Mouse (Mus musculus) layer of hippocampus, adult 2 months (tissue): ENCODE measurements around the gene Mtif2. TPM values are rescaled to one million over a fixed set of nuclear protein-coding genes. Genes with fewer than 3 reads are reported as not detected.

Experiments
- DNase-seq, 2 experiments: peaks; one replicate each; pipeline ENCODE4 v3.0.0; 2022; ENCODE audit warnings: low spot score in 2 of 2
- H3K27ac ChIP-seq: fragments of 200-600 bp; 2 replicates; pipeline ENCODE4 v1.8.1; 2022
- H3K4me3 ChIP-seq: fragments of 200-600 bp; 2 replicates; pipeline ENCODE4 v1.8.1; 2022; ENCODE audit warnings: mild to moderate bottlenecking
- CTCF ChIP-seq: fragments of 200-600 bp; conservative IDR thresholded peaks from 2 replicates; pipeline ENCODE4 v1.8.1; 2022; ENCODE audit warnings: antibody characterized with exemption, mild to moderate bottlenecking, moderate library complexity
- long read RNA-seq, 2 experiments: library from polyadenylated mRNA; stranded (forward); transcript quantifications; one replicate each; pipeline ENCODE4 v2.0.0; 2021; ENCODE audit warnings: borderline mapping rate in 2 of 2
- total RNA-seq, 2 experiments: library from RNA; stranded (reverse); gene quantifications; 2 replicates each; pipeline ENCODE4 v1.2.3; 2021

Gene Mtif2
- 10 to 100 TPM; 37.1 to 38.9 TPM for total RNA-seq
- long read RNA-seq, experiment 1, transcript Mtif2-202 (14 exons, 2,741 nt): major isoform, 10 of 23 reads
- long read RNA-seq, experiment 1, partial matches to known transcripts: 10 of 23 reads
- long read RNA-seq, experiment 1, other reads (novel, unspliced or antisense): 3 of 23 reads
- long read RNA-seq, experiment 2, transcript Mtif2-202 (14 exons, 2,741 nt): major isoform, 5 of 16 reads
- long read RNA-seq, experiment 2, partial matches to known transcripts: 3 of 16 reads
- long read RNA-seq, experiment 2, other reads (novel, unspliced or antisense): 7 of 16 reads

DNA sequence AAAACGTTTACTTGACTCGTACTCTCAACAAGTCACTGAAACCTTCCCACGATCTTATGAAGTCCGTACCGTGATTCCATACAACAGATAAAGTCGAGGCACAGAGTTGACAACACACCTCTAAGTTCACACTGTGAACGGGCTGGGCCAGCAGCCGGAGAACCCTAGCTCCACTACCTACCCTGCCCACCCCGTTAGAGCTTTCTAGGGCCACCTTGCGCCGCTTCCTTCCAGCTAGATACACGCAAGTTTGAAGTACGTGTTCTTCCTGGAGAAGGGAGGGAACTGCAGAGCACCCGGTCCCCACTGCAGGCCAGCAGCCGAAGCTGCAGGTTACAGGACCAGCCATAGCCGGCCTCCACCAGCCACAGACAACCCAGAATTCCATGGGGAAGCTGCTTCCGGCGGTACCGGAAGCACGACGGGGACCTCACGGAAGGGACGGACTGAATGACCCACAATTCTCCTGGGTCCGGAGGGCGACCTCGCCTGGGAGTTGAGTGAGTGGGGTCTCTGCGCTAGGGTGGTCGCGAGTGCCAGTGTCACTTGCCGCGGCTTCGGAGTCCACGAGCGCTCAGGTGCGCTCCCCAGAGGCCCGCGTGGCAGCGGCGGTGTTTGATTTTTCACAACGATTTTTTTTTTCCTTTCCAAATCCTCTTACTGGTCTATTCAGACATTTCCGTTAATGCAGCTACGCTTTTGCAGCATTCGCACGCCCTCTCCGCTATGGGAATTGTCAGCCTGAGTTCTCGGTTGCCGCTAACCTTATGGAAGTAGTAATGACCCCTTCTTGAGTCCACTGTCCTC lies at the start of gene Mtif2:
TSS of gene Mtif2 (plus strand) at position 421 of the 807 bp plus-strand sequence.
- Histone ChIP-seq H3K27ac (peak within 1 kb of the TSS; percentile 96), H3K4me3 (peak within 1 kb of the TSS; percentile 99)
- peak; percentile 77 to 79 for DNase-seq
- TF ChIP-seq CTCF: peak; percentile 41

DNA sequence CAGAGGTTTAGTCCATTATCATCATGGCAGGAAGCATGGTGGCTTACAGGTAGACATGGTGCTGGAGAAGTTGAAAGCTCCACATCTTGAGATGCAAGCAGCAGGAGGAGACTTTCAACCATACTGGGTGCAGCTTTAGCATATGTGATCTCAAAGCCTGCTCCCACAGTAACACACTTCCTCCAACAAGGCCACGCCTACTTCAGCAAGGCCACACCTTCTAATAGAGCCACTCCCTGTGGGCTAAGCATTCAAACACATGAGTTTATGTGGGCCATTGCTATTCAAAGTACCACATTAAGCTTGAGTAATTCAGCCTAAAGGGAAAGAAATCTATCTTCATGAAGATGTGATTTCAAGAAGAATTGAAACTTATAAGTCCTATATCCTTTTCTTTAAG lies 33.1 kb upstream of the Mtif2 start:
- no peak for TF ChIP-seq CTCF
- Histone ChIP-seq H3K4me3 (no peak overlapping the region), H3K27ac (no peak overlapping the region)
- DNase-seq: no peak

DNA sequence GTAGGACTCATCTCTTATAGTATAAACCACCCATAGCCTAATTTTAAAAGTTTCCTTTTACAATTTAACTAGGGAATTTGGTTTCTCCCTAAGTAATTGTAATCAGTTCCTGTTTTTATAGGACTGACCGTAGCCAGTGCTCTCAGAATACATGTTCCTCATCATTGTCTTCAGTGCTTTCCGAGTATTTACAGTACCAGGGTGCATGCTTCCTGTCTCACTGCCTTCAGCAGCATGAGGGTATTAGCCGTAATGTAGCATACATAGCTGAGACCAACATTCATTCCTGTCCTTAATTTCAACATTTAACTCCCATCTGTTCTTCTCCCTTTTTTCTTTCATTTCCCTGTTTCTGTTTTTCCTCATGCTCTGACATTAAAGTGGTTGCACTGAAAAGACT lies 29.2 kb upstream of the Mtif2 start:
- no peak for DNase-seq
- Histone ChIP-seq H3K4me3 (no peak overlapping the region), H3K27ac (no peak overlapping the region)
- TF ChIP-seq CTCF: no peak

DNA sequence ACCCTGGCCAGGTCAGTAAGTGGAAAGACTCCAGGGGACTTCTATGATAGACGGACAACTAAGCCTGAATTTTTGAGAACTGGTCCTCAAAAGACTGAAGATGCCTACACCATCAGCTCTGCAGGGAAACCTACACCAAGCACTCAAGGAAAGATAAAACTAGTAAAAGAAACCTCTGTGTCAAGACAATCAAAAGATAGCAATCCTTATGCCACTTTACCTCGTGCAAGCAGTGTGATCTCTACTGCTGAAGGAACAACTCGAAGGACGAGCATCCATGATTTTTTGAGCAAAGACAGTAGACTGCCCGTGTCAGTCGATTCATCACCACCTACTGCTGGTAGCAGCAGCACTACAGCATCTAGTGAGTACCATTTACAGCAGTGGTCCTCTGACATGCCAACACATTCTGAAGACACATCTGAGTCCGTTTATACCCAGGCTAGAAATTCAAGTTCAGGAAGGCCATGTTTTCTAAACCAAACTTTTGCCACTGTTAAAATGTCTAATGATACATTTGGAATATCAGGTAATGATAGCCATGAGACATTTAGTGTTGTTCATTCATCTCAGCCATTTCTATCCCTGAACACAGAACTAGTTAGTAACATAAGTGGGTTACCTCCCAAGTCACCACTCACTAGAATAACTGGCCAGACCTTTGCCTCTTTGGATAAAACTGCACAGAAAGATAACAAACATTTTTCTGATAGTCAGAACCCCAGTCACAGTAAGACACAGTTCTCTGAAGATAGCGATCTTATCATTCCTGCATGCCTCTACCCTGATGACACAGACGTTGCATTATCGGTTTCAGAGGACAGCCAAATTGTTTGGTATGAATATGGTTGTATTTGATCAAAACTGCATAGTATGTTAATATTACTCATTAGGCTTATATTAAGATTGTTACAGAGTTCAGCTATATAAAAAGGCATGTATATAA lies 22.0 kb upstream of the Mtif2 start:
- Histone ChIP-seq H3K4me3 (no peak overlapping the region), H3K27ac (no peak overlapping the region)
- TF ChIP-seq CTCF: no peak
- DNase-seq: no peak

DNA sequence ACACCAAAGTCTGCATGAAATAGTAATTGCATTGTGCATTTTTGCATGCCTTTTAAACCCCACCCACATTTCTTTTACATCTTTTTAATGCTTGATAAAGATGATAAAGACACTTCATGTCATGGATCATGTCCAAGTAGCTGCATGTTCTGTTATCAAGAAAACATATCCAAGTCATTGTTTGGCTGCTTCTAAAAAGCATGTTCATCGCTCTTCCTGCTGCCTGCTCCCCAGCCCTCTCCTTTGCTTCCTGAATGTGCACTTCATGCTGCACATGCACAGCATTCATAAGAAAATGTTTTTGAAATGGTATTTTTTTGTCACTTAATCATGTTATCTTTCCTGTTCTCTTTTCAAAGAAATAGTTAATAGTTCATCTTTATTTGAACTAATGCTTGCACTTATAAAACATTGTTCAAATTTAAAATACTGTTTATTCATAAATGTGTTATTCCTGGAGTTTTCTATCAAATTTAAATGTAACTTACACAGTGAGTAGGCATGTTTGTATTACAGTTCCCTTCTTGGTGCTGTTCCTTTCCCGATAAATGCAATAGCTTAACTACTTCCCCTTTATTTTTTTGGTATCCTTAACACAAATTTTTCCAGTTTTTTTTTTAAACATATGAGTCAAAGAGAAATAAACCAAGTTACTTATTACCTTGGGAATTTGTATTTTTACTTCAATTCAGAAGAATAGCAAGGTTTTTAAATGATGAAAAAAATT lies 21.1 kb upstream of the Mtif2 start:
- TF ChIP-seq CTCF: no peak
- Histone ChIP-seq H3K27ac (no peak overlapping the region), H3K4me3 (no peak overlapping the region)
- no peak for DNase-seq

DNA sequence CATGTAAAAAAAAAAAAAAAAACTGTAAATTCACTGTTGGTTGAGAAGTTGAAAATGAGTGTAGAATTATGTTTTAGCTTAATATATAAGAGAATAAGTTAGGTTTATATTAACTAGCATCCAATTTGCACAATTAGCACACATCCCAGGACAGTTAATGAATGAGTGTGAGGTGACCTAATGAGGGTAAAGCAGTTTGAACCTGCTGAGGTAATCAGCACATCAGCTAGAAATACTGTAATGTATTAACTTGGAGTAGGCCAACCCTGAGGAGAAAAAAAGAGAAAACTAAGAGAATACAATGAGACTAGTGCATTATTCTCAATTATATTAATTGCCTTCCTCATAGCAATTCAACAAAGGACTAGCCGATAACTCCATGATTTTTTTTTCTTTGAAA lies 16.8 kb upstream of the Mtif2 start:
- Histone ChIP-seq H3K27ac (no peak overlapping the region), H3K4me3 (no peak overlapping the region)
- no peak for TF ChIP-seq CTCF
- no peak for DNase-seq

DNA sequence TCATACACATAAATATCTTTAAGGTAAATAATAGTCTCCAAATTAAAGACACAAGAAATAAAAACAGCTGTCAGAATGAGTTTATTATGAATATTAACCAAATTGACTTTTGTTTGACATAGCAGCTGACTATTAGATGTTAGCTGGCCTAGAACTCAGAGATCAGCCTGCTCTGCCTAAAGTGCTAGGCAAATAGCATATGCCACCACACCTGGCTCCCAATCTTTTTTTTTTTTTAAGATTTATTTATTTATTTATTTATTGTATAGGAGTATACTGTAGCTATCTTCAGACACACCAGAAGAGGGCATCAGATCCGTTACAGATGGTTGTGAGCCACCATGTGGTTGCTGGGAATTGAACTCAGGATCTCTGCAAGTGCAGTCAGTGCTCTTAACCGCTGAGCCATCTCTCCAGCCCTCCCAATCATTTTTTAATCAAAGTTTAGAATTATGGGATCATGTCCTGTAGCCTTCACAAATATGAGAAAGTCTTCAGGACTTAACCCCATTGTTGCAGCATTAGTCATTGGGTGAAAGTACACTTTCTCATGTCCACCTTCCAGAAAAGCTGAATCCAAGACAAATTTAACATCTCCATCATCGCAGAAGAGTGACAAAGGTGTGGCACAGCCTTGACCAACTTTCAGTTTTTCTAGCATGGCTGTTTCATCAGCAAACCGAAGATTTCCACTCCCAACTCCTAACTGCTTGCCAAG lies 13.2 kb upstream of the Mtif2 start:
- TF ChIP-seq CTCF: peak; percentile 52
- DNase-seq: no peak
- H3K4me3 ChIP-seq: no peak overlapping the region
- no peak overlapping the region for H3K27ac ChIP-seq

DNA sequence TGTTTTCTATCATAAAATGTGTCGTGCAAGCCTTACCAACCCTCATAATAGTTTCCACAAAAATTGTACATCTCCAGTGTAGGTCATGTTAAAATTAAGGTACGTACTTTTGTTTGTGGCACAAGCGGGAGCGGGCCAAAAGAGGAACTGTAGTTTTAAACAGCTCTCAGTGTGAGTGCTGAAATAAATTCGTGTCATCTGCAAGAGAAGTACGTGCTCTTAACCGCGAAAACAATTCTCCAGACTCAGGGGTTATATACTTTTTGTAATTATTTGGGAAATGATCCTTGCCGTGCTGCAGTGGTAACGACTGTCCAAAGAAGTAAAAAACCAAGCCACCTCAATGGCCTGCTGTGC lies 11.9 kb upstream of the Mtif2 start:
- peak overlapping the region; percentile 65 for H3K4me3 ChIP-seq
- DNase-seq: no peak
- TF ChIP-seq CTCF: no peak
- peak overlapping the region; percentile 72; the same call in 1 of the 2 replicates for H3K27ac ChIP-seq

DNA sequence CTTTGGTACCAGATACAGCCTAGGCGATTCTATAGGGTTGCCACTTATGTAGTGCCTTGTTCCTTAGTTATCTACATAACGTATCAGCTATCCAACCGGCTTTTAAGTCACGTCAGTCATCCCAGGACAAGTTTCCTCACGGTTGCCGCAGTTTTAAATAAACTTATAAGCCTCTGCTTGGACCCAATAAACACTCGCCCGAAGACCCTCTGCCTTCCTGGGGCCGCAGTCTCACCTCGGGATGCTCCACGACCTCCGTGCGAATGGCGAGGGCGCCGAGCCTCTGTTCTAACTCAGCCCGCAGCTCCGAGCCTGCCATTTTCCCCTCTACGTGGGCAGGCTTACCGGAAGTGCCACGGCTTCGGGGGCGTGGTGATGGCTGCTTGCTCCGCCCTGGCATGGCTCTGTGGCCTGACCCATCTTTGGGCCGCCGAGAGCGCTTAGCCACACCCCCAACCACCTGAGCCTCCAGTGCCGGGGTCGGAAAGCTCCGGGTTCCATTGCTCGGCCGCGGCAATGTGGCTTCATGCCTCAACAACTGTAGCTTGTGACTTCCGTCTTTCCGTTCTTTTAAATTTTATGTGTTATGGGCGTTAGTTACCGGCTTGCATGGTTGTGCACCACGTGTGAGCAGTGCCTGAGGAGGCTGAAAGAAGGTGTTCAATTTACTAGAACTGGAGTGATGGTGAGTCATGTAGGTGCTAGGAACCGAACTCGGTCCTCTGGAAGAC lies 11.4 kb upstream of the Mtif2 start, which contains the start of gene Prorsd1:
TSS of gene Prorsd1 (minus strand) at position 352 of the 731 bp plus-strand sequence.
- Histone ChIP-seq H3K4me3 (peak within 1 kb of the TSS; percentile 65), H3K27ac (peak within 1 kb of the TSS; percentile 72)
- peak; percentile 74 to 76 for DNase-seq
- TF ChIP-seq CTCF: no peak

DNA sequence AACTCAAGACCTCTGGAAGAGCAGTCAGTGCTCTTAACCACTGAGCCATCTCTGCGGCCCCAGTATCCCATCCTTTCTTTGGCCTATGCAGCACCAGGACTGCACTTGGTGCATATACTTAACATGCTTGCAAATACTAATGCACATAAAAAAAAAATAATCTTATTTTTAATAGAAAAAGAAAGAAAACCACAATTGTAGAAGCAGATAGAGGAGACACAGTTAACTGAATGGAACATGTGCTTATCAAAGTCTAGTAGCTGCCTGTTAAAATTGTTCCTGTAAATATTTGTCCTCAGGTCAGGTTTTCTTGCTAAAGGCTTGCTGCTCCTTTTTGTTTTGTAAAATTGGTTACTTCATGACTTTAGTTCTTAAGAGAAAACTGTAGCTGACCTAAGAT lies 12.0 kb downstream of the Mtif2 start:
- no peak overlapping the region for H3K27ac ChIP-seq
- no peak for DNase-seq
- H3K4me3 ChIP-seq: no peak overlapping the region
- TF ChIP-seq CTCF: no peak
